Mouse (Mus musculus) liver, embryonic 14.5 days (tissue): ENCODE data around the gene Myo10. TPM values are rescaled to one million over a fixed set of nuclear protein-coding genes. Genes with fewer than 3 reads are reported as not detected.

Experiments
- ATAC-seq: fragments of 200-750 bp; cut with Nextera tagmentation; 2 replicates; pipeline ENCODE4 v1.8.0; 2017; ENCODE audit warnings: moderate number of reproducible peaks, mild to moderate bottlenecking, moderate library complexity; ENCODE audit not compliant: insufficient read depth
- DNase-seq, 3 experiments: peaks; one replicate each; pipeline ENCODE4 v3.0.0-alpha.2; 2012 to 2013; ENCODE audit warnings: low read depth in 3 of 3, low spot score in 3 of 3
- H3K27ac ChIP-seq: fragments of 300-500 bp; sonication (generic); 2 replicates; pipeline ENCODE4 v1.5.1; 2014; ENCODE audit warnings: moderate library complexity, mild to moderate bottlenecking, control low read depth, inconsistent platforms
- H3K27me3 ChIP-seq: fragments of 300-500 bp; sonication (generic); 2 replicates; pipeline ENCODE4 v1.6.1; 2014; ENCODE audit warnings: mild to moderate bottlenecking, low read length, moderate library complexity; ENCODE audit not compliant: control insufficient read depth, insufficient read depth
- H3K36me3 ChIP-seq: fragments of 300-500 bp; sonication (generic); replicated peaks from 2 replicates; pipeline ENCODE4 v1.6.1; 2014; ENCODE audit warnings: low read depth; ENCODE audit not compliant: control insufficient read depth, insufficient read depth
- H3K4me1 ChIP-seq, 2 experiments: fragments of 200-500 bp in 1 of 2; fragments of 300-500 bp in 1 of 2; sonication (generic) in 1 of 2; replicated peaks; 2 replicates each; pipeline ENCODE4 v1.6.1; 2012 to 2014; ENCODE audit warnings: antibody characterized with exemption in 1 of 2, inconsistent platforms in 1 of 2, low read length in 1 of 2; ENCODE audit not compliant: control insufficient read depth in 2 of 2, insufficient read depth in 2 of 2
- H3K4me2 ChIP-seq: fragments of 300-500 bp; sonication (generic); 2 replicates; pipeline ENCODE4 v1.6.1; 2014; ENCODE audit warnings: low read depth, mild to moderate bottlenecking, control low read depth, moderate library complexity
- H3K4me3 ChIP-seq, 2 experiments: fragments of 200-500 bp in 1 of 2; fragments of 300-500 bp in 1 of 2; sonication (generic) in 1 of 2; 2 replicates each; pipeline ENCODE4 v1.5.1; 2012 to 2014; ENCODE audit warnings: low read depth in 2 of 2, low read length in 2 of 2, mild to moderate bottlenecking in 2 of 2, control low read depth in 1 of 2, inconsistent platforms in 1 of 2, moderate library complexity in 1 of 2; ENCODE audit not compliant: insufficient read depth in 1 of 2
- H3K9ac ChIP-seq: fragments of 300-500 bp; sonication (generic); replicated peaks from 2 replicates; pipeline ENCODE4 v1.6.1; 2014; ENCODE audit warnings: mild to moderate bottlenecking, control low read depth, moderate library complexity
- H3K9me3 ChIP-seq: fragments of 300-500 bp; sonication (generic); 2 replicates; pipeline ENCODE4 v1.6.1; 2016; ENCODE audit warnings: low read length, mixed read lengths; ENCODE audit not compliant: control insufficient read depth
- CTCF ChIP-seq: IDR thresholded peaks from 2 replicates; pipeline ENCODE4 v1.5.1; 2016; ENCODE audit warnings: antibody characterized with exemption, low read depth, control low read depth
- EP300 ChIP-seq: IDR thresholded peaks from 2 replicates; pipeline ENCODE4 v1.6.1; 2016; ENCODE audit warnings: antibody characterized with exemption, low read depth
- WGBS: fragments of 180-500 bp; shearing (Covaris S2); extraction: QIAGEN DNeasy Blood & Tissue Kit; methylation state at CpG from one replicate; pipeline ENCODE4 v1.1.7; 2014; ENCODE audit not compliant: insufficient replicate concordance; 5-methylcytosine and 5-hydroxymethylcytosine counted together
- polyA plus RNA-seq, 2 experiments: library from polyadenylated mRNA; depleted of rRNA in 1 of 2; stranded (reverse) in 1 of 2; unstranded in 1 of 2; fragments of >200 nt; fragmentation: Nextera tagmentation in 1 of 2; extraction: Ambion mirVana in 1 of 2; gene quantifications; 2 replicates each; pipeline versions ENCODE4 v1.2.1 to v1.2.3; 2012 to 2014

The Myo10 gene
- polyA plus RNA-seq, 2 experiments, result 2.6 to 2.9 TPM

DNA sequence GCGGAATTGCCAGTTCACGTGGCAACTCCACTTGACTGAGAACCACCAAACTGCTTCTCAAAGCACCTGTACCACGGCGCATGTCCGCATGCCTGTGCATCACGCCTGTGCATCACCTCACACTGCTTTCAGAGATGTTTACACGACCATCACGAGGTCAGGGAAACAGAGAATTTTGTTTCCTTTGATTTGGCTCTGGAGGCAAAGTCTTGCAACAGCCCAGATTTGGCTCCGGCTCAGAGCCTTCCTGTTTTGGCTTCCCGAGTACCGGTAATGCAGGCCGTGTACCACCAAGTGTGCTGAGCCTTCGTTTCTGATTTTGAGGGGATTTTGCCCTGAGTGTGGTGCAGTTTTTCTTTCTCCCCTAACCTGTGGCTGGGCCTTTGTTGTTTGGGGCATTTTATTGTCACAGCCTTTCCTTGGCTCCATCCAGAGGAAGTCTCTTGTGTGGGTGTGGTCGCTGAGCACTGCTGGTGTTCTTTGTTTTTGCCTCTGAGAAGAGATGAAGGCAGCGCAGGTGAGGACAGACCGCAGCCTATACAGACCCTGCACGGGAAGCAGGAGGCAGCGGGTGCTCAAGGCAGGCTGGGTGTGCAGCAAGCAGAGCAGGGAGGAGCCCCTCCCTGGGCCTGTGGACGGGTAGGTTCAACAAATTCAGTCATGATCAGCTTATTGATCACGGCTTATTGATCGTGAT is 70.1 kb downstream of the Myo10 start:
- Histone ChIP-seq H3K9me3 (no peaks in the 10 kb centered on the region), H3K27me3 (no peaks in the 10 kb centered on the region), H3K4me1 (peaks cover 0 to 10% of the 10 kb centered on the region in 2 experiments; a peak in 2 of 4 replicates), H3K9ac (no peak overlapping the region), H3K4me3 (no peak overlapping the region), H3K4me2 (no peak overlapping the region), H3K27ac (no peak overlapping the region), H3K36me3 (no peaks in the 10 kb centered on the region)
- DNase-seq (no peak), ATAC-seq (no peak)
- 52% methylated on average over 21 of the region's 21 CpGs for WGBS
- TF ChIP-seq CTCF (no peak), EP300 (no peak)

- WGBS, result 64% methylated on average over 11 of the region's 11 CpGs
- H3K4me1 ChIP-seq, result peaks cover 0 to 10% of the 10 kb centered on the region in 2 experiments; a peak in 1 of 4 replicates
- H3K9ac ChIP-seq, result no peak overlapping the region
- H3K4me2 ChIP-seq, result no peak overlapping the region
- DNase-seq, result no peak
- no peaks in the 10 kb centered on the region for H3K36me3 ChIP-seq
- H3K4me3 ChIP-seq, result no peak overlapping the region
- no peak for ATAC-seq
- TF ChIP-seq CTCF (no peak; the same call in 1 of the 2 replicates), EP300 (no peak)
- no peaks in the 10 kb centered on the region for H3K27me3 ChIP-seq
- no peak overlapping the region for H3K27ac ChIP-seq
- H3K9me3 ChIP-seq, result no peaks in the 10 kb centered on the region
Observed at GRCm38 (mm10) chr15:25693708-25694107, 71.4 kb downstream of the Myo10 start.

GRCm38 (mm10) chr15:25694749-25695148 is 72.4 kb downstream of the Myo10 start:
- Histone ChIP-seq H3K4me1 (peaks cover 0 to 10% of the 10 kb centered on the region in 2 experiments; a peak in 1 of 4 replicates), H3K9ac (no peak overlapping the region), H3K9me3 (no peaks in the 10 kb centered on the region), H3K4me3 (no peak overlapping the region), H3K27ac (no peak overlapping the region), H3K36me3 (no peaks in the 10 kb centered on the region), H3K27me3 (no peaks in the 10 kb centered on the region), H3K4me2 (no peak overlapping the region)
- TF ChIP-seq EP300 (no peak), CTCF (no peak)
- WGBS, result 78% methylated on average over 3 of the region's 4 CpGs
- DNase-seq, result no peak
- no peak for ATAC-seq

DNA sequence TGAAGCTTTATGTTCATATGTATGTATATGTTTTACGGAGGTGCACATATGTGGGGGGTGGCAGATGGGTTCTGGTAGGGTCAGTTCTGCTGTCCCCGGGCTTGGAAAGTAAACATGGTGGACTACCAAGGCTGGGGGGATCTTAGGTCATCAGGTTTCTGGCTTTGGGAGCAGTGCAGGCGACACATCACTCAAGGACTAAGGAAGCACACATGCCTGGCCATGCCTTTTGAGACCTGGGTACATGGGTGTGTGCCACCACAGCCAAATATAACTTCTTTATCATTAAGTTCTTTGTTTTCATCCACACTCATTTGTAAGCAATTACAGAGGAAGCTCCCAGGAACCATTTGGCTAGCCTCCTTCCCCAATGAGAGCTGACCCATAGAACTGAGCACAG is 72.9 kb downstream of the Myo10 start:
- no peak for TF ChIP-seq EP300
- TF ChIP-seq CTCF, result no peak
- DNase-seq (no peak), ATAC-seq (no peak)
- H3K4me1 ChIP-seq, result peaks cover 0 to 10% of the 10 kb centered on the region in 2 experiments; a peak in 1 of 4 replicates
- H3K4me2 ChIP-seq, result no peak overlapping the region
- H3K9me3 ChIP-seq, result no peaks in the 10 kb centered on the region
- H3K27me3 ChIP-seq, result no peaks in the 10 kb centered on the region
- no peak overlapping the region for H3K27ac ChIP-seq
- no peak overlapping the region for H3K9ac ChIP-seq
- H3K4me3 ChIP-seq, result no peak overlapping the region
- no peaks in the 10 kb centered on the region for H3K36me3 ChIP-seq
- 59% methylated on average over 3 of the region's 3 CpGs for WGBS

- TF ChIP-seq EP300, result no peak
- TF ChIP-seq CTCF, result no peak
- no peaks in the 10 kb centered on the region for H3K27me3 ChIP-seq
- no peak overlapping the region for H3K9ac ChIP-seq
- H3K9me3 ChIP-seq, result no peaks in the 10 kb centered on the region
- no peak overlapping the region for H3K27ac ChIP-seq
- no peak for DNase-seq
- 39% methylated on average over 7 of the region's 7 CpGs for WGBS
- no peak overlapping the region for H3K4me2 ChIP-seq
- H3K4me1 ChIP-seq, result 0 out of 4 replicates have a peak, but pooled peaks cover 0 to 8% of the 10 kb centered on the region in 2 experiments
- no peak overlapping the region for H3K4me3 ChIP-seq
- no peak for ATAC-seq
- H3K36me3 ChIP-seq, result no peaks in the 10 kb centered on the region
Observed at GRCm38 (mm10) chr15:25695883-25696282, 73.6 kb downstream of the Myo10 start.
